Mouse (Mus musculus) right cerebral cortex, adult 2 months (tissue): ENCODE results near the gene Adprhl2.

Experiments used
- DNase-seq, 2 experiments: peaks; one replicate each; pipeline ENCODE4 v3.0.0; 2021 to 2022; ENCODE audit warnings: low spot score in 2 of 2

Adprhl2 gene

DNA sequence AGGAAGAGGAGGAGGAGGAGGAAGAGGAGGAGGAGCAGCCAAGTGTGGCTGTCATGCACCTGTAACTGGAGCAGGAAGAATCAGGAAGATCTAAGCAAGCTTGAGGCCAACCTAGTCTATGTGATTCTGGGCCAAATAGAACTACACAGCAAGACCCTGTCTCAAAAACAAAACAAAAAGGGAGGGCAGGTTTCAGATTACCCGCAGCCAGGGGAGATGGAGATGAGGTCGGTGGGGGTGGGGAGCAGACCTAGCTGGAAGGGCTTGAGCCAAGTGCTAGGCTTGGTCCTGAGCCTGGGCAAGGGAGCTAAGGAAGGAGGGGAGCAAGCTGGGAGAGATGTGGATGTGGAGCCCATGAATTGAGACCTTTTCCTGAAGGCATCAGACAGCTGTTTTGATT lies 14.7 kb downstream of the Adprhl2 start:
- DNase-seq = no peak

DNA sequence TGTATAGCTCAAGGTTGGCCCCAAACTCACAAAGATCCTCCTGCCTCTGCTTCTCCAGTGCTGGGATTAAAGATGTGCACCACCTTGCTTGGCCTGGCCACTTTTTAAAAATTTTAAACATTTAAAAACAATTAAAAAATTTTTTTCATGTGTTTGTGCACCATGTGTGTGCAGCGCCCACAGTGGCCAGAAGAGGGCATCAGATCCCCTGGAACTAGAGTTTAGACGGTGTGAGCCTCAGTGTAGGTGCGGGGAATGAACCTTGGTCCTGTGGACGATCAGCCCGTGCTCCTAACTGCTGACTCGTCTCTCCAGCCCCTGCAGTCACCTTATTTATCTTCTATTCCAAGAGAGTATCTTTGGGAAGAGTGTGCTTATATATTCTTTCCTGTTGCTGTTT lies 15.4 kb downstream of the Adprhl2 start:
- DNase-seq = no peak

DNA sequence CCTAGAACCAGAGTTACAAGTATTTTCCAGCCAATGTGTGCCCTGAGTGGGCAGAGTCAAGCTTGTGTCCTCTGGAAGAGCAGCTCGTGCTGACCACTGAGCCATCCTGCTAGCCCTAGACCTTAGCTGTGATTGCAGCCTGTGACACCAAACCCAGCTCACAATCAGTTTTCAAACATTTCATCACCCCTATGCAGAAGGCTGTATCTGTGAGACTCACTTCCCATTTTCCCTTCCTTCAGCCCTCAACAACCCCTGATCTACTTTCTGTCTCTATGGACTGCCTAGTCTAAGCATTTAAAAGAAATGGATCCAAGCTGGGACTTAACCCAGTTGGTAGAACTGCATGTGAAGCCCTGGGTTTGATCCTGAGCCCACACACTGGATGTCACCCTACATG lies 16.1 kb downstream of the Adprhl2 start:
- DNase-seq = no peak

DNA sequence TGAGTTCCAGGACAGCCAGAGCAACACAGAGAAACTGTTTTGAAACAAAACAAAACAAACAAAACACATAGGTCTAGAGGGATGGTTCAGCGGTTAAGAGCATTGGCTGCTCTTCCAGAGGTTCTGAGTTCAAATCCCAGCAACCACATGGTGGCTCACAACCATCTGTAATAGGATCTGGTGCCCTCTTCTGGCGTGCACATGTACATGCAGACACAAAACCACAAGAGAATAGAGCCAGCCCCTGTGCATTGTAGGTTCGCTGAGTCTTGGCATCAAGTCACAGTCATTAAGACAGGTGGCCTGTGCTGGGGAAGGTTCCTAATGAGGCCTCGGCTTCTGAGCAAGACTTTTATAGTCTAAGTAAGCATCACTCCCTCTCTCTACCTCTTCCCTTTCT lies 17.6 kb downstream of the Adprhl2 start:
- DNase-seq = no peak

DNA sequence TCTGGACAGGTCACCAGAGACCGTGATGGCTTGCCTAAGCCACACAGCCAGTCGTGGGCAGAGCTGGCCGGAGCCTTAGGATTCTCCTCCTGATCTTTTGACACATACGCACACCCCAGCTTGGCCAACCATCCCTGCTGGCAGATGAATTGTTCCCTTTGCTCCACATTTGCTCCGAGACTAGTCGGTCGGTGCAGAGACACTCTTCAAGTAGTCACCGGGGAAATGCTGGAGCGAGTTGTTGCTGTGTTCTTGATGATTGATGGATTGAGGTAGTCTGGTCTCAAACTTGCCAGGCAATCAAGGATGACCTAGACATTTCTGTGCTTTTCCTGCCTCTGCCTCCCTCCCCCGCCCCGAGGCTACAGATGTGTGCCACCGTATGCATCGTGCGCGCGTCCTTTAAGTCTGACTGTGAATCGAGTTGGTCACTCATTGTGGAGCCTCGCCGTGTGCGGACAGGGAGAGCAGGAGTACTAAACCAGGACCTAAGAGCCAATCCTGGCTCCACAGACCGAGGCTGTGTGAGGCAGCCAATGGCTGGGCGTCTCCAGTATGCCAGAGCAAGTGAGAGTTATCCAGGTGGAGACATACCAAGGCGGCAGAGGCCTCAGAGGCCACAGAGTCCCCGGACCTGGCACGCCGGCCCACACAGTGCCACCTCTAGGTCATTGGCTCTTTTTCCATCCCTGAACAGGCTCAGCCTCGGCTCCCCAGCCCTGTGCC lies 19.8 kb downstream of the Adprhl2 start:
- DNase-seq = no peak

DNA sequence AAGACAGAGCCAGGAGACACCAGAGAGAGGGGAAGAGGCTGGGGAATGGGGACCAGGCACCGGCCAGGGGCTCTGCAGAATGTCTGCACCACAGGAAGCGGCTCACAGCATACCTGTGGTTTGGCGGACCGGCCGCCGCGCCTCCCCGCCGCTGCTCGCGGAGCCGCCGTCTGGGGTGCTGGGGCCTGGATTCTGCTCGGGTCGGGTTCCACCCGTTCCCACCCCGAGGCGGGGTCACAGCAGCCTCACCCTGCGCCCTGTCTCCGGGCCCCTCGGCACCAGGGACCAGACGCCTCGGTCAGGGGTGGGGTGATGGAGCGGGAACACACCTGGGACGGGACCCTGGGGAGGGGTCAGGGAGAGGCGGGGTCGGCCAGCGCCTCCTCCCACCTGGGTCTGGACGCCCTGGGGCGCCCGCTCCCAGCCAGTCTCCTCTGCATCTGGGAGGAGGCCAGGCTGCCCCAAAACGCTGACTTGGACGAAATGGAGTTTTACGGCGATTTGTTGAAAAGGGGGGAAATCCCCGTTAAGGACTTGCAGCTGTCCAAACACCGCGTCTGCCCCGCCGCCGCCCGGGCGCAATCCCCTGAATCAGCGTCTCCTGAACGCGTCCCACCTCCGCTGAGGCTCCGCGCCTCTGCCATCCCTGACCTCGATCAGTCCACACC lies 20.5 kb downstream of the Adprhl2 start:
- no peak for DNase-seq

DNA sequence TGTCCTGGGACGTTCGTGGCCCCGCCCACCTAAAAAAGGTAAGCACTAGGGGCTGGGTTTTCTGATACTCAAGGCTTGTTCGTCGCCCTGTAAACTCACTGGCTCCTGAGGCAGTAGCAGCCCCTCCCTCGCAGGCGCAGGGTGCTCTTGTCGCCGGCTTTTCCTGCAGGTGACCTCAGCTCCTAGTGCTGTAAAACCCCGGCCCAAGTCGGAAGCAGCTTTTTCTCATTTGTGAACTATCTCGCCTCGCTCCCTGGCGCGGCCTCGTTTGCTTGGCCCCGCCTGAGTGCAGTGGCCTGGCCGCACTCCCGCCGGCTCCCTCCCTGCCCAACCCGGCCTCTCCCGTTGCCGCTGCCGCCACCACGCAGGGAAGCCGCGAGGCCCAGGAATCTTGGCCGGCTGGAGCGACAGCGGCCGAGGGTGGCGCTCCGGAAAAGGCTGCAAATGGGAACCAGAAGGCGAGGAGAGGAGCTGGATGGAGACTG lies 24.8 kb downstream of the Adprhl2 start:
- DNase-seq = peak; percentile 41

DNA sequence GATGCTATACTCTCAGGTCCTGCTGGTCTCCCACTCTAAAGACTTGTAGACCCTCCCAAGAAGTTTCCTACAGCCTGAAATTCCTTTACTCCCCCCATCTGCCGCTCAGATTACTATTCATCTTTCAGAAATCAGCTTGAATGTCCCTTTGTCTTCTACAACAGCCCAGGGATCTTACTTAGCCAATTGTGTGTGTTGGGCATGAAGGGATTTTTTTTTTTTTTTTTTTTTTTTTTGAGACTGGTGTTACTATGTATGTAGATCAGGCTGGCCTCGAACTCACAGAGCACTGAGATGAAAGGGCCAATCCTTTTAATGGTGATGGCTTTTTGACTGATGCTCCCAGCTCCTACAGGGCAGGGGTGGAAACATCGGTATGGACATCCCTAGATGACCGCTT lies 25.6 kb downstream of the Adprhl2 start:
- DNase-seq = no peak

DNA sequence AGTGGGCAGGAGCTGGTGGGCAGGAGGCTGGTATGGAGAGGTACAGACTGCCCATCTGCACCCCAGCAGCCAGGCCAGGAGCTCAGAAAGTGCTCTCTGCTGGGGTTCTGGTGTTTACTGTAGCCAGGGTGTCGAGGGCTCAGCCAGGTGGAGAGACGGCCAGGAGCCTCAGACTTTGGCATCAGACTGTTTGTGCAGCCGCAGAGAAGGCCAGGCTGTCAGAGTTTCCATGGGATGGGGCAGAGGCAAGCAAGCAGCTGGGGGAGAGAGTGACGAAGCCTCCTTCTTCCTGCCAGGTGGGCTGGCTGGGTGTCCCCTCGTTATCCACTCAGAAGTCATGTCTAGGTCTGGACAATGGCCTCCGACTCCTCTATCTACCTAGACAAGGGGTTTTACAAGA lies 26.4 kb downstream of the Adprhl2 start:
- no peak for DNase-seq

DNA sequence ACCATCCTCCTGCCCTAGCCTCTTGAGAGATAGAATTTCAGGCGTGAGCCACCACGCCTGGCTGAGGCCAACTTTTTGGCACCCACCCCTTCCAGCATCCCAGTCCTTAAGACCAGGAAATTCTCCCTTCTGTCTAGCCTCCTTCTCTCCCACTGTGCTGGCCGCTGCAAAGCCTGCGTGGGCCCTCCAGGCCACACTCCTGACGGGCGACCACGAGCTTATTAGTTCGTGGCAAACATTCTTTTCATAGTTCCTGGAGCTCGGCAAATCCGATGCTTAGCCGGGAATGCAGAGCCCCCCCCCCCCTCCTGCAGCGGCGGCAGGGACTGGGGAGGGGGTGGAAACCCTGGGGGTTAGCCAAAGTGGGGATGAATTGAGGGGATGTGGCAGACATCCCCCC lies 30.3 kb downstream of the Adprhl2 start:
- DNase-seq = no peak

DNA sequence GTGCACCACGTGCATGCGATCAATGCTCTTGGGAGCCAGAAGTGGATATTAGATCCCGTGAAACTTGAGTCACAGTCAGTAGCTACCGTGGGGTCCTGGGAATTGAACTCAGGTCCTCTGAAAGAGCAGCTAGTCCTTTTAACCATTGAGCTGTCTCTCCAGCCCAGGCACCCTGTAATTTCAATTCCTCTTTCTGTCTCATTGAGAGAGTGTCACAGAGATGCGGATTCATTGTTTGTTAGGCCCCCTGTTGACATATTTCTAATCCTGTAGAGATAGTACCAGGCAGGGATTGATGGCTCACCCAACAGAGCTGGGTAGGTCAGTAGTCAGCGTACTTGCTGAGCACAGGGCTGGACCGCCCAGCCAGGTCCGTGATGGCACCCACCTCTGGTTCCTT lies 31.2 kb downstream of the Adprhl2 start:
- no peak for DNase-seq

DNA sequence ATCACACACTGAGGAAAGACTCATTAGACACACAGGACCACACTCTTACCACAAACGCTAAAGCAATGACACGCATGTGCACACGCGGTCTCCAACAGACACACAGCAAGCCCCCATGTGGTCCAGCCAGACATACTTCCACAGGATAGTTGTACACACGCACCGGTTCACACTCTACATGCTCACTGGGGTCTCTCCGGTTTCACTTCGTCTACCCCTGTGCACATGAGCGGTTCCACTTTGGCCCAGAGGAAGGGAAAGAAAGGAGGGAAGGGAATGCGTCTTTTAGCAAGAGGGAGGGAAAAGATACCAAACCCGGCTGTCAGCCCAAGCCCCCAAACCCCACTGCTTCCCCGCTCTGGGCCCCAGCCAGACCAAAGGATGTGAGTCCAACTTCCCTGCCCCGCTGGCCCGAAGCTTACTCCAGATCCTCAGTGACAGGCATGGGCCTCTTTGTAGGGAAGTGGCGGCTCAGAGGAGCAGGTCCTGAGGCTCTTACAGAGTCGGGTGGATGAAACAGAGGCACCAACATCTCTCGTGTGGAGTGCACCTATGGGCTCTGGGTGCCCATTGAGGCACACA lies 33.3 kb downstream of the Adprhl2 start:
- no peak for DNase-seq

DNA sequence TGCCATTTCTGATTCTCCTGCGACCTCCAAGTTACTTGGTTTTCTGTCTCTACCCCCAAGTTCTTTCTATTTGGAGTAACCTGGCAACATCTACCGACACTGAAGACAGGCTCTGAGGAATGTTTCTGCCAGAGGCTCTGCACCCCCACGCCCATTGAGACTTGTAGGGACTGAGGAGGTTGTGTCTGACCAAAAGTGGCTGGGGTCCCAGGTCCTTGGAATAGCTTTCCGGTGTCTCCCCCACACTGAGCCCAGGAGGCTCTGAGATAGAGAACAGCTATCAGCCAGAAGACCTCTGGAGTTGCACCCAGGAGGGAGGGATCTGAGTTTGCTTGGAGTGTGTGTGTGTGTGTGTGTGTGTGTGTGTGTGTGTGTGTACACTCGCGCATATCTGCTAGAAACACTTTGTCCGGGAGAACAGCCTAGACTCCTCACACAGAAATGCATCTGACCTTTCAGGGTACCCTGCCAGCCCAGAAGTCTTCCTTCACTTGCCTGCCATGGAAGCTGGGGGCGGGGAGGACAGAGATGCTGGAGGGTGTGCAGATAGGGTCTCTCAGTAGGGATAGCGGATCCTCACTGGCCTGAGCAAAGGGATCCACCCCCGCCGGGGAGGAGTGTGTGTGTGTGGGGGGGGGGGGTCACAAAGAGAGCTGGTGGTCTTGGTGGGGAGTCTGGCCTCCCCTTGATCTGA lies 34.1 kb downstream of the Adprhl2 start:
- no peak for DNase-seq

DNA sequence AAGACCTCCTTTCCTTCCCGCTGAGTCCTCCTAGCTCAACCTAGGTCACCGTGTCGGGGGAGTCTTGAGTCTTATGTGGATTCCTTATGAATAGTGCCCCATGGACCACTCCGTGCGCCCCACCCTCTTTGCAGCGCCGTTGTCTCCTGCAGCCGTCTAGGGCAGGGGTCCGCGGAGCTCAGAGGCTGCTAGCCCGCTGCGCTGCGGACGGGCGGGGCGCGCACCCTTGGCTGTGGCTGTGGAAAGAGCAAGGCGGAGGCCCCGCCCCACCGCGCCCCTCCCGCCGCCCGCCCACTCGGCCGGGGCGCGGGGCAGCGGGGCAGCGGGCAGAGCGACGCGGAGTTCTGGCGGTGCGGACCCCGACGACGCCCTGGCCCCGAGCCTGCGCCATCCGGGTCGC lies 35.0 kb downstream of the Adprhl2 start, which contains the start of gene Col8a2:
Gene Col8a2, plus strand, starts transcription at position 302 of the 400 bp plus-strand sequence.
- DNase-seq = no peak

DNA sequence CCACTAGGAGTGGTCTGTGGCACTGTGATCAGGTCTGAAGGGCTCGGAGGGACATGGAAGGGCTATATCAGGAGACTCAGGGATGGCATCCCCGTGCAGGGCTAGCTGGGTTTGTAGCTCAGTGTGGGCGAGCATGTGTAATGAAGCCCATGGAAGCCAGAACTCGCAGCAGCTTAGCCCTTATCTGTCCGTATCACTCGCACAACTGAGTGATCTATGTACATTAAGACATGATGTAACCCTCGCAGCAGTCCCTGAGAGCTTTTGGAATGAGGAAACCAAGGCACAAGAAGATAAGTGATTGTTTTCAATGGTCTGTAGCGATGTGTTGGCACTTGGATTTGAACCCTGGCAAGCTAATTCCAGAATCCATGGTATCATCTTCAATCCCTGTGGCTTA lies 37.9 kb downstream of the Adprhl2 start:
- DNase-seq = no peak

DNA sequence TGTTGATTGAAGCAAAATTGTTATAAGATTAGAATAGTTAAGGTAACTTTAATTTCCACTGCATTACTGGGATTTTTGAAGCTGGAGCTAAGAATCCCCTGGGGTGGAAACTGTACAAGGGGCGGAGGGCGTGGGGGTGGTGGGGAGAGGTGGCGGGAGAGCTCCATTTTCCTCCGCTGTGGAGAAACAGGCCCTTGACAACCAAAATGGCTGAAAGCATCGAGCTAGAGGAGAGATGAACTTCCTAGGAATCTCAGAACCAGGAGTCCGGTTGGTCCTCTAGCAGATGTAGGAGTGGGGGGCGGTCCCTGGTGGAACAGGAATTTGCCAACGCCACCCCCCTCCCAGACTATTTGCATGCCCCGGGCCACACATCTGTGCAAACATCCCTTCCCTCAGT lies 39.8 kb downstream of the Adprhl2 start:
- DNase-seq = no peak

DNA sequence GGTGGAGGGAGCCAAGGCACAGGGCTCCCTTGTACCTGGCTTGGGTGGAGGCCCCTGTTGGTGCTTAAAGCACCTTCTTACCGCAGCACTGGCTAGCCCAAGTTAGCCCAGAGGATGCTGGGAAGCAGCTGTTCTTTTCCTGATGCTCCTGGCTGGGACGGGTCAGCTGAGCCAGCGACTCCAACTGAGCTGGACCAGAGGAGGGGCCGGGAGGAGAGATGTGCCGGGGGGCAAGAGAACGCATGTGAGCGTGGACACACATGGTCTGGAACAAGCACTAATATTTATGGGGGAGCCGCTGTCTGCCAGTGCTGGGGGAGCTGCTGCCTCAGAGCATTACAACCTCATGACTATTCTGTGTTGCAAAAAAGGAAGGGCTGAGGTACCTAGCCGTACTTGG lies 42.5 kb downstream of the Adprhl2 start:
- no peak for DNase-seq

DNA sequence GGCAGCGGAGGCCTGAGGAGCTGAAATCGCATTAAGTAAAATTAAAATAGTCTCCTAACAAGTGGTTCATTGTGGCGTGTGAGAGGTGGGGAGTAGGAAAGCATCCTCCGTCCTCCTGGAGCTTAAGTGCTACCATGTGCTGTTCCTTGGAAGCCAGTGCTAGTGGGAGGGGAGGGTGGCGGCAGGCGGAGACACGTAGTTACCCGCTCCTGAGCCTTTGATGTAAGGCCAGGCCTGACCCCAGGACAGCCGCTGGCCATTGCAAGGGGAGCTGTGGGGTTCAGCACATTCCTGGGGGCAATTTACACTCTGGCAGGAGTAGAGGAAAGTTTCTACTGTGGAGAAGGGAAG lies 43.0 kb downstream of the Adprhl2 start:
- no peak for DNase-seq

DNA sequence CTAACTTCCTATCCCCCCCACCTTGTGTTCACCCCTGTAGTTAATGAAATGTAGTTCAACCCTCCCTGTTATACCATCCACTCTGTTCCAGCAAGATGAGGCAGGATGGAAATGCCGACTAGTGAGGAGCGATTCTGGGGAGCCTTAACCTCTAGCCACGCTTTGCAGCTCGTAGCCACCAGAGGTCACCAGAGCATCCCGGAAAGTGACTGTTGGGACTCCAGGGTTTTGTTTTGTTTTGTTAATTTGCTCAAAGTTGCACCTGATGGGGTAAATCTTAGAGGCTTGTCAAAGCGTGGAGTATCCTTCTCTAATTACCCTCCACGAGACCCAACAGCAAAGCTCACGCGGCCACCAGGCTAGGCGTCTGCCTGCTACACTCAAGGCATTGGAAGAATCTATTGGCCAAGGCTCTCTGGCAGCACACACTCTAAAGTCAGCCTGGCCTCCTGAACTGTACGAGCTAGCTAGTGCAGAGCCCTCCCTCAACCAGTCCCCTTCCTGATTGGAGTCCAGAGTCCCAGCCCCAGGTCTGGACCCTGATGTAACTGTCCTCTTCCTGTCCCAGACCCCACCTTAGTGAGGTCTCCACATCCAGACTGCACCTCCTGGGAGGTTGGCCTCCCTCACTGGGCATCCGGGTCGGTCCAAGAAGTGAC lies 43.5 kb downstream of the Adprhl2 start:
- DNase-seq = peak; percentile 29 to 33

DNA sequence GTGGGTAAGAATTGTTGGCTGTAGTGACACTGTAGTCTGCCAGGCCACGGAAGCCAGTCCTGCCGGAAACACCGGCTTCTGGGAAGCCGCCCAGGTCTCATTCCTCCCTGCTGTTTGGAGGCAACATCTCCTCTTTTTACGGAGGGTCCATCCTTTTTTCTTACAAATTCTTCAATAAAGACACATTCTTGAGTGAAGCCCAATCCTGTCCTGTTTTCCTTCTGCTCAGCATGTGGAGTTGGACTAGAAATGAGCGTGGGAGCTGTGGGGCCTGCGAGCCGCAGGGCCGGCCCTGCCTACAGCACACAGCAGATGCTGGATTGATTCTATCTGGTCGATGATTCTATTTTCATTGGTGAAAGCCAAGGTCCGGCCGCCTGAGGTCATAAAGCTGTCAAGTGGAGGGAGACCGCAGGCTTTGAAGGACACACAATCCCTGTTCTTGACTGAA lies 45.8 kb downstream of the Adprhl2 start:
- DNase-seq = no peak

DNA sequence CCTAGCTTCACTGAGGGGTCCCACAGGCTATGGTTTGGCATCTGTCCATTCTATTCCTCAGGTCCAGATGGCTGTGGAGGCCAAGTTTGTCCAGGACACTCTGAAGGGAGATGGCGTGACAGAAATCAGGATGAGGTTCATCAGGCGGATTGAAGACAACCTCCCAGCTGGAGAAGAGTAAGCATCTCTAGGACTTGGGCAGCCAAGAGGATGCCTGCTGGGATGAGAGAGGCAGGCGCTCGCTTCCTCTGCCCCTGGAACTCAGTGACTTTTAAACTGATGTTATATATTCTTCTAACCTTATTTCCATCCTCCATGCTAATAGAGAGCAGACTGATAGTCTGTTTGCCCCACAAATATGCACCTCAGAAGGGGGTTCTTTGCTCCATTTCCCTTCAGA lies 46.4 kb downstream of the Adprhl2 start:
- no peak for DNase-seq

DNA sequence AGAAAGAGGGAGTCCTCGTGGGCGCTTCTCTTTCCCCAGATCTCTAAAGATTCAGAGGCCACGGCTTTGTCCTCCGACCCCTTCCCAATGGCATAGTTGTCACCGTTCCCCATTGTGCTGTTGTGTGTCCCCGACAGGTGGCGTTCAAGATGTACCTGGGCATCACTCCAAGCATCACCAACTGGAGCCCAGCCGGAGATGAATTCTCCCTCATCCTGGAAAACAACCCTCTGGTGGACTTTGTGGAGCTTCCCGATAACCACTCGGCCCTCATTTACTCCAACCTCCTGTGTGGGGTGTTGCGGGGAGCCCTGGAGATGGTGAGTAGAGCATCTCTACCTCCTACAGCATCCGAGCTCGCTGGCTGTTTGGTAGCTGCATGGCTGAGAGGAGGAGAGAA lies 47.8 kb downstream of the Adprhl2 start:
- DNase-seq = no peak
